Mouse (Mus musculus) liver, embryonic 14.5 days (tissue): Measurements from ENCODE around the gene Trpv2.

Source experiments
- CTCF ChIP-seq: IDR thresholded peaks from 2 replicates; pipeline ENCODE4 v1.5.1; 2016; ENCODE audit warnings: antibody characterized with exemption, low read depth, control low read depth
- EP300 ChIP-seq: IDR thresholded peaks from 2 replicates; pipeline ENCODE4 v1.6.1; 2016; ENCODE audit warnings: antibody characterized with exemption, low read depth

- TF ChIP-seq EP300, result no peak
- TF ChIP-seq CTCF, result no peak
These were observed 17.8 kb downstream of the Trpv2 start for GRCm38 (mm10) chr11:62591904-62592575.
